Mouse (Mus musculus) thymus, postnatal 4 days (tissue): ENCODE results near the gene Abhd6.

Source experiments
- DNase-seq: peaks from one replicate; pipeline ENCODE4 v3.0.0; 2021

The Abhd6 gene

DNA sequence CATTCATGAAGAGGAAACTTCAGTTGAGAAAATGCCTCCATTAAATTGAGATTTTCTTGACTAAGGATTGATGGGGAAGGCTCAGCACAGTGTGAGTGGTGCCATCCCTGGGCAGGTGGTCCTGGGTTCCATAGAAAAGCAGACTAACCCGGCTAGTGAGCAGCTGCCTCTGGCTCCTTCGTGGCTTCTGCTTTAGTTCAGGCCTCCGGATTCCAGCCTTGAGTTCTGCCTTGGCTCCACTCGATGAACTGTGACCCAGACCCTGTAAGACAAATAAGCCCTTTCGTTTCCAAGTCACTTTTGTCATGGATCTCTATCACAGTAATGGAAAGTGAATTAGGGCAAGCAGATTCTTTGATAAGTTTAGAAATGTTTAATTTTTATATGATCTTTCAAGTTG, 31.9 kb downstream of the Abhd6 start:
- DNase-seq: no peak

DNA sequence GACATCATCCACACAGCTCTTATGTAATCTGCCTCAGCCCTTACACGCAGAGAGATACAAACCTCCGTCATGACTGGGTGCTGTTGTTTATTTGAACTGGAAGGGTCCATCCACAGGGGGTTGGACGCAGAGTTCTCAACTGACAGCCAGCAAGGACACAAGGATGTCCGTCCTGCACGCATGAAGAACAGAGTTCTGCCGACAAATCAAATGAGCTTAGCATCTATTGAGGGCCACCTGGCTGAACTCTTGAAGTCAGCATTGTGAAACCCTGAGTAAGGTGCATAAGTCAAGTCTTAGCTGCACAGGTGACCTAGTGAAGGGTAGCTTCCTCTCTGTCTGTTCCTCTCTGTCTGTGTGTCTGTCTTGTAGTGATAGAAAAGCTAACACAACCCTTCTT, 33.2 kb downstream of the Abhd6 start:
- no peak for DNase-seq

DNA sequence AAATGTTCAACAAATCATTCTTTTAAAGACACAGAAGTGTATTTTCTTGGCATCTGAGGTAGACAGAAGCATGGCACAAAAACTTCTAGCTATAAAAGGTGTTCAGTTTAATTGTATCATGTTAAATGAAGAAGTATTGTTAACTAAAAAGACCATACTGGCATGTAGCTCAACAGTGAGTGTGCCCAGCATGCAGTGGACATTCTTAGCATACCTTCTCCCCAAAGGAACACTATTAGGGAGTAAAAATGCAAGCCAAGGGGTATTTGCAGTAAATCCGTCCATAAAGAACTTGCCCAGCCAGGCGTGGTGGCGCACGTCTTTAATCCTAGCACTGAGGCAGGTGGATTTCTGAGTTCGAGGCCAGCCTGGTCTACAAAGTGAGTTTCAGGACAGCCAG, 33.7 kb downstream of the Abhd6 start:
- DNase-seq: no peak

DNA sequence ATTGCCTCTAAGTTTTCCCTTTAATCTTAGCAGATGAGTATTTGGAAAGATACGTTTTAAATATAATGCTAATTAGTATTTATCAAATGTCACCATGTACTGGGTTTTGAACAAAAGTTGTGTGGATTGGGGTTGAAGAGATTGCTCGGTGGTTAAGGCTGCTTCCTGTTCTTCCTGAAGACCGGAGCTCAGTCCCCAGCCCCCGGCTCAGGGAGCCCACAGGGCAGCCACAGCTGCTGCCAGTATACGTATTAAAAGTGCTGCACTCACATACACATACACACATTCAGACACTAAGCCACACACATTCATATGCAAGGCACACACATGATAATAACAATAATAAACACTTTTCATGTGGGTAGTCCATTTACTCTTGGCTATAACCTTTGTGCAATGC, 35.4 kb downstream of the Abhd6 start:
- no peak for DNase-seq

DNA sequence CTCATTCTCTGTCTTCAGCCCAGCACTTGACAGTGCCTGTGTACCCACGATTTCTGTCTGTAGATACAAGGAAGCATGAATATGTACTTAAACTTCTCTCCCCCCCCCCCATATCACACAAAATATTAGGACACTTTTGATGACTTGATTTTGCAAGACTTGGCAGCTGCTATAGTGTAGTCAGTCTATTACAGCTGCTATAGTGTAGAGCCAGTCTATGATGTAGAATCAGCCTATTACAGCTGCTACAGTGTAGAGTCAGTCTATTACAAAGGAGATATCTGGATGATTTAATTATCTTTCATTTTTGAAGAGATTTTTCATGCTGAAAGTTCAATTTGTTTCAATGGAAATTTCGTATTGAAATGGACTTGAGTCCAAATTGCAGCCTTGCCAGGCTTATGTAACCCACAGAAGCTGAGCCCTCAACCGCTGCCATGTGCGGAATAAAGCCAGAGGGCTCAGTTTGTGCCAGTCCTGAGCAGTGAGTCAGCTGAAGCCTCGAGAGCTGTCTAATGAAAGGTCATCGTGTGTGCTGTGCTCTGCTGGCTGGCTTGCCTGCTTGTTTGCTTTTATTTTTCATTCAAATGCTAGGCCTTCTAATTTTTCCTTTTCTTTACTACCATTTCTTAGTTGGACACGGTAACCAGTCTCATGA, 36.2 kb downstream of the Abhd6 start:
- DNase-seq: no peak

DNA sequence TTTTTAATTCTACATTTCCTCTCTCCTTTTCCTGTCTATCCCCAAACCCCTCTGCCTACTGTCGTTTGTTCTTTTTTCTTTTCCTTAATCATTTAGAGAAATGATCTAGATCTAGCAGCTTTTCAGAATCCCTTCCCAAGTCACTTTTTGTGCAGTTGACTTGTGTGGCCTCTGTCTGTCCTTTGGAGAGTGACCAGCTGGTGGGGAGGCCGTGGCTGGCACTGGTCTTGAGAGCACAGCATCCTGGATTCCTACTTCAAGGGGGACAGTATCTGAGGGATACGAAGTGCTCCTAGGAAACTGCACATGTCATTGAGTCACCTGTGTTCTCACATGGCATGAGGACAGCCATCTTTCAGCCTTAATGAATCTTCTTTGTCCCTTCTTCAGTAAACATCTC, 37.5 kb downstream of the Abhd6 start:
- DNase-seq: no peak

DNA sequence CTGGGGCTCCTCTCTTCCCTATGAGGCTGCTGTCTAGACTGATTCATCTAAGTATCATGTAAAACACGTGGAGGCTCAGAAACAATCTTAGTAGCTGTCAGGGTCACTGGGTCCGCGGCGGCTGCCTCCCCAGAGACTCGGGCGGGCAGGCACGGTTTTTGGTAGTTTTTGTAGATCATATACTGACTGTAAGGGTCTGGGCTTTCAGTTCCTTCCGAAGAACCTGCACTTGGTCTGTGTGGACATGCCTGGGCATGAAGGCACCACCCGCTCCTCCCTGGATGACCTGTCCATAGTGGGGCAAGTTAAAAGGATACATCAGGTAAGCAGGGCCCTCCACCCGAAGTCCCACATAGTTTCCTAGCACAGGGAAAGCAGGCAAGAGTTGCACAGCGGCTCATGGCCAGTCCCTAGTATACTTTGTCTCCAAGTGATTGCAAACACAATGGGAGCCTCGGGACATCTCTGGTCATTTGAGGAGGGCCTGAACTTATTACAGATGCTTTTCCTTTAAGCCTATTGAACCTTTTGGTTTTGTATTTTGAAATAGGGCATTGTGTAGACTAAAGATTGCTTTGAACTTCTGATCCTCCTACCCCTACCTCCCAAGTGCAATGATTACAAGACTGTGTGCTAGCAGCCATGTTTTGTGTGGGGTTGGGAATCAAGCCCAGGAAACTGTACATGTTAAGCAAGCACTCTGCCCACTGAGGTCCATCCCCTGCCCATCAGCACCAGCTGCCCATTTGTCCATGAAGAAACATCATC, 38.4 kb downstream of the Abhd6 start:
- DNase-seq: no peak

DNA sequence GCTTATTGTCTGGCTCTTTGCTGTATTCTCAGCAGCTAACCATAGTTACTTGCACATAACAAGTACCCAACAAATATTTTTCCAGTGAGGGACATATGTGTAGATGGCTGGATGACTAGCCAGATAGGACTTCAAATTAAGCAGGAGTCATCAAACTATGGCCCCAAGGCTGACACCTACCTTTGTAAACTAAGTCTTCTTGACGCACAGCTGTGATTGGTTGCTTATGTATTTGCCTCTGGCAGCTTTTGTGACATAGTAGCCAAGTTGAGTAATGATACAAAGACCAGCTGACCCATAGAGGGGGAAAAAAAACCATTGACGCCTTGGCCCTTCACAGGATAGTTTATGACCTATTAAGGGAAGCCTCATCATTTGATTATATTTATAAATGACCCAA, 39.4 kb downstream of the Abhd6 start:
- no peak for DNase-seq

DNA sequence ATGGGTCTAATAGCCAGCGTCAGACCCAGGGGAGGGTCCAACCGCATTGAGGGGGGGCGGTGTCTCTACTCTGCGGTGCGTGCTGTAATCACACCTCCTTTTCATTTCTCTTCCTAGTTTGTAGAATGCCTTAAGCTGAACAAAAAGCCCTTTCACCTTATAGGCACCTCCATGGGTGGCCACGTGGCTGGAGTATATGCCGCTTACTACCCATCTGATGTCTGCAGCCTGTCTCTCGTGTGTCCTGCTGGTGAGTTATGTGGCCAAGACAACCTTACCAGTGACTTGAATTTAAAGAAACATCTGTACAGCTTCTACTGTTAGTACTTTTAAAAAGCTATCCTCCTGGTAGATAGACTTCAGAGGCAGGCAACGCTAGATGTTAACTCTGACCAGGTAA, 39.9 kb downstream of the Abhd6 start:
- DNase-seq: no peak

DNA sequence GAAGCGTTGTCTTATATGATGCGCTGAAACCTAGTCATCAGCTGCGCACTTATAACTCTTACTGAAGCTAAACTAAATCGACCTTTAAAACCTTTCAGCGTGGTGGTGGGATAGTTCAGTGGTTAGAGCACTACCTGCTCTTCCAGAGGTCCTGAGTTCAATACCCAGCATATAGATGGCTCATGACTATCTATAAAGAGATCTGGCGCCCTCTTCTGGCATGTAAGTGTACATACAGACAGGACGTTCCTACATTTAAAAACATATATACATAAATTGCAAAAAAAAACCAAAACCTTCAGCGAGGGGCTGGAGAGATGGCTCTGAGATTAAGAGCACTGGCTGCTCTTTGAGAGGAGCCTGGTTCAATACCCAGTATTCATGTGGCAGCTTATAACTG, 41.6 kb downstream of the Abhd6 start:
- DNase-seq: peak; percentile 54

DNA sequence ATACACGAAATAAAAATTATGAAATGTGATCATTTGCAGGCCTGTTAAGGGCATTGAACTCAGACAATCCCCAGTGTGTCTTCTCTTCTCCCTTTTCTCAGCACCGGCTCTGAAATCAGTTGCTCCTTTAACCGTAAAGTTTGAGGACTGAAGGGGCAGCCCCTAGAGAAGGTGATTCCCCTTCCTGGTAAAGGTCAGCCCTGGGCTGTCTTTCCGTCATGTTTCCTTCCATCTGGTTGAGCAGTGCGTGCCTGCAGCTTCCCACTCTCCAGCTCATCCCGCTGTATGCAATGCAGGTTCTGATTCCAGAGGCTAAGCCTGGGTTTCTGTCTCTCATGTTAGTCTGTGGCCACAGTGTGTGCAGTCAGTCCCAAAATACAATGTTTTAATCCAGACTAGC, 42.1 kb downstream of the Abhd6 start:
- DNase-seq: no peak

DNA sequence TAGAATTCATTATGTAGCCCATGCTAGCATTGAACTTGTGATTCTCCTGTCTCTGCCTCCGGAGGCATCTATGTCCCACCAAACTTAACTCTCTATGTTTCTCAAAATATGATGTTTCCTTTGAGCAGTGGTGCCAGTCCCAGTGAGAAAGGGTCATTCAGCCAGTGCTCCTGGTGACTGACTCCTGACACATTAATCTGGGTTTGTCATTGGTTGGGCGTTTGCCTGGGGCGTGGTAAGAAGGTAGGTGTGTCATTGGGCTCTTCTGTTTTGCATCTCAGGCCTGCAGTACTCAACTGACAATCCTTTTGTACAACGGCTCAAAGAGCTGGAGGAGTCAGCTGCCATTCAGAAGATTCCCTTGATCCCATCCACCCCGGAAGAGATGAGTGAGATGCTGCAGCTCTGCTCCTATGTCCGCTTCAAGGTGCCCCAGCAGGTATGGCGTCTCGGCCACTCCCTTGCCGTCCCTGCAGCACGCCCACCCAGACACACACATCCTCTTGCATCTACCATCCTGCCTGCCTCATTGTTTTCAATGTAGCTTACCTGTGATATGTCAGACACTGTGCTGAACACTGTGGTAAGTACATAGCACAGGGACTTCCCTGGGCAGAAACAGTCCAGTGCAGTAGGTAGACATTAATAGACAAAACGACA, 42.6 kb downstream of the Abhd6 start:
- DNase-seq: no peak

DNA sequence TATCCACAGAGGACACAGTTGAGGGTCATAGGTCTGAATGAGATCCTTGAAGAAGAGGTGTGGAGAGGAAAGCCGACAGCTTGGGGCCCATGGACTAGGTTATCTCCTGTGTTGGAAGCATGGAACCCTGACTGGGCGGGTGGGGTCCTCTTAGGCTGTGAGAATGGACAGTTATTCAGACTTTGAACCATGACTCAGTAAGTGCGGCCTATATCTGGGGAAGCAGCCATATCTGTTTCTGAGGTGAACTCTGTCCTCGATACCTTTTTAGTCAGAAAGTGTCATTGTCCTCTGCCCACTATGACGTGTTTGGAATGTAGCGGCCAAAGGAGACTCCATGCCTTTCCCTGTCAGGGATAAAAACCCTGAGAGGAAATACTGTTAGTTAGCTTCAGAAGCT, 44.1 kb downstream of the Abhd6 start:
- no peak for DNase-seq

DNA sequence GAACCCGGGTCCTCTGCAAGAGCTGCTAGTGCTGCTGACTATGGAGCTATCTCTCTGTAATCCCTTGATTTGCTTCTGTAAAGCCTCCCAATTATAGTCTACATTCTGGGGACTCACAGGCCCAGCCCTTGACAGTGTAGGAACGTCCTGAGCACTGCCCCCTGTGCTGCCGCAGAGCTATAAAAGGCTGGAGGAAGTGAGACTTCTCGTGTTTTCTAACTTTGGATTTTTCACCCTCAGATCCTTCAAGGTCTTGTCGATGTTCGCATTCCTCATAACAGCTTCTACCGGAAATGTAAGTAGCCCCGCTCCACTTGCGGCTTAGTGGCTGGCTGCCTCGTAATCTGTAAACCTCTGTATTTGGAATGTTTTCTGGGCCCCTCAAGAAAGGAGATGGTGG, 46.6 kb downstream of the Abhd6 start:
- no peak for DNase-seq

DNA sequence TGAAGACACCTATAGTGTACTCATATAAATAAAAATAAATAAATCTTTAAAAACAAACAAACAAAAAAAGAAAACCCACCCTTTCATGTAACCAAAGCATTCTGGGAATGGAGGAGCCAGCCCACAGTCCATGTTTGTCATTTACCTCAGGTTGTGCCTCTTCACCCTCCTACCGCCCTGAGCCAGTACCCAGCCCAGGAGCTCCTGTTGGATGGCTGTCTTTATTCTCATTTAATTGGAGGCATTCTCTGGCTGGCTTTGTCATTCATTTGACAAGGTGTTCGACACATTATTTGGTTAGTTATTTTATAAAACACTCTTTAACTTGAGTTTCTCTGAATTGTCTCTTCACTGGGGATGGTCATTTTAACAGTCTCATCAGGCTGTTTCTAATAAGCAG, 49.2 kb downstream of the Abhd6 start:
- no peak for DNase-seq

DNA sequence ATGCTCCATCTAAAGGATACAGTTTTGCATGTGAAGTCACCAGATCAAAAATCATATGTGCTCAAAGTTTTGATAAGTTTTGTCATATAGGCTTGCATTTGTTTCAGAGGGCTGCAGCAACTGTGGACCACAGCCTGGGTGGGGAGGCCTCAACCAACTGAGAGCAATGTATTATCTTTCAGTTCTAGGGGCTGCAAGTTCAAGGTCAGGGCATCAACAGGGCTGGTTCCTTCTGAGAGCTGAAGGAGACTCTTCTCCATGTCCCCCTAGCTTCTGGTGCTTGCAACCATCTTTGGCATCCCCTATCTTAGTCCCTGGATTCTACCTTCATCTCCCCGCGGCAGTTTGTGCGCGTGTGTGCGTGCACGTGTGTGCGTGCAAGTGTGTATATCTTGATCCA, 50.0 kb downstream of the Abhd6 start:
- DNase-seq: no peak

DNA sequence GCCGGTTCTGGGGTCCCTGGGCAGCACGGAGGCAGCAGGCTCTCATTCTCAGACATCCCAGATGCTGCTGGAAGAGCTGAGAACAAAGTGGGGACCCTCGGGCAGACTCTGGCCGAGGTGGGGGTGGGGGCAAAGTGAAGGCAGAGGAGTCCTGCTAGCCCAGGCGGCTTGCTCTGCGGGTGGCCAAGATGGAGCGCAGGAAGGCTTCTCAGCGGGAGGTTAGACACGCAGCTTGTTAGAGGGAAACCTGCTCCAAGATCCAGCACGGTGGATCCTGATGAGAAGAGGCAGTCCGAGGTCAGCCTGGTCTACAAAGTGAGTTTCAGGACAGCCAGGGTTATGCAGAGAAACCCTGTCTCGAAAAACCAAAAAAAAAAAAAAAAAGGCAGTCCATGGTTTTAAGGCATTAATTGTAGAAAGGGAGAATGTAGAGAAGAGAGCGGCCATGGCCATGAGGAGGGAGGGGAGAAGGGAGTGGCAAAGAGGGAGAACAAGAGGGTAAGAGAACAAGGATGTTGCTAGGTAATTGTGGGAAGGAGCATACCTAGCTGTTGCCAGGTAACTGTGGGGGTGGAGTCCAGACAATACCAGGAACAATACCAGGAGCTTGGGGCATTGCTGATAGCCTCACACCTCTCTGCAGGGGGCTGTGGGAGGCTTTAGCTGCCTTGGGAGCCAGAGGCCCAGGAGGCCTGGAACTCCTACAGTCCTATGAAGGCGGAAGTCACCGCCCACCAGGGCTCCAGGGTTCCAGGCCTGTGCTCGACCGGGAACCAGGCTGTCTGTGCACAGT, 51.8 kb downstream of the Abhd6 start:
- no peak for DNase-seq

DNA sequence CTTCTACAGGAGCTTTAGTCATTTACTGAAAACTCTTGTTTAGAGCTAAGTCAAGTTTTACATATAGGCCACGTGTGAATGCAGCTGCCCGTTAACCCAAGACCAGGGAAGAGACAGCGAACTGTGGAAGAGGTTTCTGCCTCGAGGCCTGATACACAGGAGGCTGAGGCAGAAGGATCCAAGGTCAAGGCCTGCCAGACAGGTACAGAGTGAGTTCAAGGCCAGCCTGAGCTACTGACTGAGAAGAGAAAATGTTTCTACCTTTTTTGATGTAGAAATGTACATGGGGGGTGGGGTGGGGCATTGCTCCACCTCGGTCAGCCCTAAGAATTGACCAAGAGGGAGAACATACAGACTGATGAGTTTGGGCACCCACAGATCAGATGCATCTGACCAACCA, 53.4 kb downstream of the Abhd6 start:
- no peak for DNase-seq

DNA sequence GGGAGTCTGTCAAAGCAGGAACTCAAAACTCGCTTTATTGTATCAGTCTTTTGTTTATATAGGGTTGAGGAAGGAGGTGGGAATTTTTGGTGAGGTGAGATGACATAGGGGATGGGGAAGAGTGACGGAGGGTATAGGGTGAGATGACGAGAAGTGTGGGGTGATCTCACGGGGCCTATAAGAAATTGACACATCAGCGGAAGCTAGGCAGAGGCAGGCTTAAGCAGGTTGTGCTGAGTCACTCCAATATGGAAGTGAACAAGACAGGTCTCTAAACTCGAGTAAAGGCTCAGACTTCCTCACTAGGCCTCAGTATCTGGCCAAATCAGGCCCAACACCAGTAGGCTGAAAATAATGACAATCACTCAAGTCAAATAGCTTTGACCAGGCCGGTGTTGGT, 57.2 kb downstream of the Abhd6 start:
- no peak for DNase-seq

DNA sequence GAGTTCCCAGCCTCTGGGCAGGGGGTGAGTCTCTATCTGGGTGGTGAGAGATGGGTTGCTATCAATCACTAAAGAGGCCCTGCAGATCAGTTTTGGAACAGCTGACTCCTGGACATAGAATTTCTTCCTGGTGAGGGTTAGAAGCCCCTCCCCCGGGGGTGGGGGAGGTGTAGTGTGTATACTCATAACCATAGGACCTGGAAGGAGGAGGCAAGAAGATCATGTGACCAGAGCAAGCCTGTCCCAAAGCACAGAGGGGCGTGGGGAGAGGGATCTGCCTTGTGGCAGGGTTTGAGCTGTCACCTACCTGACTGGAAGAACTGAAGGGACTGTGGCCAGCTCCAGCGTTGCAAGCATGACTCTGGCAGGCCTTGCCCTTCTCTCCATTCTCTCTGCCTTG, 59.4 kb downstream of the Abhd6 start:
- DNase-seq: no peak

DNA sequence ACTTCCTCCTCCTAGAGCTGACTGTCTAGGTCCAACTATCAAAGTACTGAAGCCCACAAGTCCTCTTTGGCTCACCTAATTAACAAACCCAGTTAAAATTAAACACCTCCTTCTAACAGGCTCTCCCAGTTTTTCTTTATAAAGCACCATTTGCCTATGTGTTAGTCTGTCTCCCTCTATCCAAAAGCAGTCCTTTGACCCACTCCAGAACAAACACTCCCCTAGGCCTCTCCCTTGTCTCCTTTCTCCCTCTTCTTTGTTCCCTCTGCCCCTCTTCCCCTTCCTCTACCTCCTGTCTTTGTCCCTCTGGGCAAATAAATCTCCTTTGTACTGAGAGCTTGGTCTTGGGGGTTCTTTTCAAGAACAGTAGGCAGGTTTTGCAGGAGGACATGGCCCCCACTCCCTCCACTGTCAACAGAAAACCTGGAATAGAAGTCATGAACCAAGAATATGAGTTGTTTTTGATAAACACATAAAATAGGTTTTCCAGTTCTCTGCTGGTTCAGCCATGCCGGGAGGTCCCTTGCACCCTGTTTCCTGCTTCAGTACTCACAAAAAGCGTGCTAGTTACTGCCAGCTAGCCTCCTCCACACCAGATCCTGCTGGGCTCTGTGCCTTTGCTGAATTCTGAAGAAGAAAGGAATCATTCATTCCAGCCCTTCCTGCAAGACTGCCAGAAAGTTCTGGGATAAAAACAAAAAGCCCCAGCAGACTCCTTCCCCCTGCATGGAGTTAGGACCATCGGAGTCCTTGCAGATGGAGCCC, 60.0 kb downstream of the Abhd6 start:
- DNase-seq: peak; percentile 1

DNA sequence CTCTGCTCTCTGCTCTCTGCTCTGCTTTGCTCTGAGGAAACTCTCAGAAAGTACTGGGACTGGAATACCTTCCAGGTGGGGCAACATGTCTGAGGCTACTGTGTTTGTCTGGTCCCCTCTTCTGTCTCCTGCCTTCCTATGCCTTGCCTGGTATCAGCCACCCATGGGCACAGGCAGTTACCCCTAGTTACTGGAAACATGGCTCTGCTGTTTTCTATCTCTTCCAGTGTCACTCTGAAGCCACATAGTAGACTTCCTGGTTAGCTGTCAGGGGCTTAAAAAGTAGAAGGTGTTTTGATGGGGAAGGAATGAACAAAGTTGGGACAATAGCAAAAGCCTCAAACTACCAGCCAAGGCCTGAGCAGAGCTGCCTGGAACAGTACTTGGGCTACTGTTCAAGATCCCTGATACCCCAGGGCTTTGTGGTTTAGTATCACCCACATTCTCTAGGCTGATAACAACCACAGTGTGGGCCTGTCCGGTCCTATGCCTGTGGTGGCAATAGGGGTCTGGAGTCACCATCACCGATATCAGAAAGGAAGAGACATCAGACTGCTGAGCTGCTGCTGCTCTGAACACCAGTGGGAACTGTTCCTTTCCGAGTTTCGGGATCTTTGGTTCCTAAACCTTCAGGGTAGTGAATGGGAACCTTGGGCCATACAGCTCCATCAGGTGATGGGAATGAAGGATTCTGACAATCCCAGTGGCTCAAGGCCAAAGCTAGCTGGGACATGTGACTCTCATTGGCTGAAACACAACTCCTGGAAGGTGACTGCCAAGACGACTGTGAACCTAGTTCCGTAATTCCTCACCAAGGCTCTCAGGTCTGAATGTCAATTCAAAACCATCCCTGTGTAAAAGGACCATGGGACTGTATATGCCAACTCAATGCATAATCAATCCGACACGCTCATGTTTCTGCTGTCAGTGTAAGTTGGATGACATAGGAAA, 61.4 kb downstream of the Abhd6 start:
- DNase-seq: peak; percentile 2
